Mouse (Mus musculus) urinary bladder, postnatal 4 days (tissue): Measurements from ENCODE around the gene Pkm.

ENCODE experiments used
- DNase-seq, 2 experiments: peaks; one replicate each; pipeline ENCODE4 v3.0.0; 2021 to 2022; ENCODE audit warnings: low spot score in 2 of 2

The Pkm gene

DNA sequence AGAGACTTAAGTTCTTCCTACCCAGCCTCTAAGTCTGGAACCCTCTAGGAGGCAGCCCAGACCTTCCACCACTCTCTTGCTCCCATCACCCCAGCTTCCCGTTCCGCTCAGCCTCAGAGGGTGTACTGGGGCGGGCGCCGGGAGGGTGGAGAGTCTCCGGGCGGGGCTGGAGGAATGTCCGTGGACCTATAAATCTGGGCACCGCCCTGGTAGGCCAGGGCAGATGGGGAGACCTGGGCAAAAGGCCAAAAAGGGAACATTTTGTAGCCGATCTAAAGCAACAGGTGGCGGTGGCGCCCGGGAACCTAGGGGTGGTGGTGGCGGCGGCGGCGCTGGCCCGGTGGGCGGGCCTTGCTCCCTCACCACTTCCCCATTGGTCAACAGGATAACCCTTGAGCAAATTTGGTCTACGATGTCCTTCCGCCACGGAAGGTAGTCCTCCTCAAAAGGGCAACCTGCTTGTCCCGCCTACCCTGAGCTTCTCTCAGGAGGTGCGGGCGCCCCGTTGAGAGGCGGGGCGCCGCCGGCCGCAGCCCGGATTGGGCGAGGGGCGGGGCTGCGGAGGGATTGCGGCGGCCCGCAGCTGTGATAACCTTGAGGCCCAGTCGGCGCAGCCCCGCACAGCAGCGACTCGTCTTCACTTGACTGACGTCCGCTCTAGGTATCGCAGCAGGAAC, at the start of gene Pkm:
TSS of gene Pkm (plus strand) at position 411 of the 677 bp plus-strand sequence.
- peak; percentile 93 to 94 for DNase-seq

DNA sequence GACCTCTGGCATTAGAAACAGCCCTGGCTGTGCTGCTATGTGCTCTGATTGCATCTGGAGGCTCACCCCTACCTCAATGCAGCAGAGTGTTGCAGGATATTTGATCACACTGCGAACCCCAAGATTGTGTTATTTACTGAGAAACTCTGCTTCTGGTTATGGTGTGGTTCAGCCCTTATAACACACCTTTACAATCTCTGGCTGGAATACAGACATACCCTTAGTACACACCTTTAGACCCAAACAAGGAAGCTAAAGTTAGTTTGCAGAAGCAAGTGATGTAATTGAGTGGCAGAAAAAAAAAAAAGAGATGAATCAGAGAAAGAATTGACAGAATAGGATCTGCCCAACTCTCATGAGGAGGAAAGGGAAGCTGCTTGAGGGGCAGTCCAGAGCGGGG, 45.2 kb upstream of the Pkm start:
- DNase-seq = no peak

DNA sequence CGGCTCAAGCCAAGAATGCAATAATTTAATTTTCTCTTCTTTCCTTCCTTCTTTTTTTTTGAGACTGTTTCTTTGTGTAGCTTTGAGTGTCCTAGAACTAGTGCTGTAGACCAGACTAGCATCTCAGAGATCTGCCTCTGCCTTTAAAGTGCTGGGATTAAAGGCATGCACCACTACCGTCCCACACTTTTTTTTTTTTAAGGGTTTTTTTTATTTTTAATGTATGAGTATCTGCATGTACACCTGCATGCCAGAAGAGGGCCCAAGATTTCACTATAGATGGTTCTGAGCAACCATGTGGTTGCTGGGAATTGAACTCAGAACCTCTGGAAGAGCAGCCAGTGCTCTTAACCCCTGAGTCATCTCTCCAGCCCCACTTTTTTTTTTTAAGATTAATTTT, 40.4 kb upstream of the Pkm start:
- DNase-seq = no peak

DNA sequence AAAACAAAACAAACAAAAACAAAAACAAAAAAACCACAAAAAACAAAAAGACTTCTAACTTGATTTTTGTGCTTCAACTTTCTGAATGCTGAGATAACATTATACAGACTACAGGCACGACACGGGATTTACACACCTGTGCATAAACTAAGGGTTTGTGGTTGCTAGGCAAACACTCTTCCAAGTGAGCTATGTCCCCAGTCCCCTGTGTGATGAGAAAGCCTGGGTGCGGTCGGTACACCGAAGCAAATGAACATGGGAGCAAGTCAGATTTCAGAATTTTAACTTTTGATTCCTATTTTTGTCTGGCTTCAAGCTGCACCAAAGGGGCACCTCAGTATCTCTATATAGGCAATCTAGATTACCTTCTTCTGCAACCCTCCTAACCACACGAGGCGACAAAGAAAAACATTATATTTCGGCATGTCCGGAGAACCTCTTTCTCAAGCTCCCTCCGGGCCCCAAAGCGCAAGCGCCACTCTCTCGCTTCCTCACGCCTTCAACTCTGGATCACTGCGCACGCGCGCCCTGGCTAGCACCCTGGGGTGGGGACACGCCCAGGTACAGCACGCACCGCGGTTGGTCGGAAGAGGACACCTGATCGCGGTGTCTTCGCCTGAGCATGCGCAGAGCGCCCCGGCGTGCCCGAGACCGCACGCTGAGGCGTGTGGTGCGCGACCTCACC, 39.4 kb upstream of the Pkm start, which contains the start of gene Parp6:
TSS of gene Parp6 (plus strand) at position 663 of the 685 bp plus-strand sequence.
- DNase-seq = peak; percentile 100

GRCm38 (mm10) chr9:59617307-59617973, 38.7 kb upstream of the Pkm start:
- no peak for DNase-seq

- no peak for DNase-seq
These were observed 17.8 kb upstream of the Pkm start for GRCm38 (mm10) chr9:59638372-59638771.

GRCm38 (mm10) chr9:59639936-59640335, 16.2 kb upstream of the Pkm start:
- no peak for DNase-seq

- no peak for DNase-seq
These were observed 14.8 kb upstream of the Pkm start for GRCm38 (mm10) chr9:59641320-59641719.

DNA sequence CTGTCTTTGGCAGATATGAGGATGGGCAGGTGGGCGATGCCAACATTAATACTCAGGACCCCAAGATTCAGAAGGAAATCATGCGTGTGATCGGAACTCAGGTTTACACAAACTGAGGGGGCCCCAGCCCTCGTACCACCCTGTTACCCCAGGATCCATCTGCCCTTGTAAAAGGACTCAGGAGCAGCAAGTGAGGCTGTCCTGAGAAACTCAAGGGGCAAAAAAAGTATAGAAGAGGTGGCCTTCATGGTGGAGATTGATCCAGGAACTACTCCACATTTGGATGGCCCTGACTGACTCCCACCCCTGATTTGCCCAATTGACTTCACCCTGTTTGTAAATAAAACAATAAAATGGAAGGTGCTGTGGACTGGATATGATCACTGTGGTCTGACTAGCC, 6.3 kb upstream of the Pkm start:
- DNase-seq = no peak

DNA sequence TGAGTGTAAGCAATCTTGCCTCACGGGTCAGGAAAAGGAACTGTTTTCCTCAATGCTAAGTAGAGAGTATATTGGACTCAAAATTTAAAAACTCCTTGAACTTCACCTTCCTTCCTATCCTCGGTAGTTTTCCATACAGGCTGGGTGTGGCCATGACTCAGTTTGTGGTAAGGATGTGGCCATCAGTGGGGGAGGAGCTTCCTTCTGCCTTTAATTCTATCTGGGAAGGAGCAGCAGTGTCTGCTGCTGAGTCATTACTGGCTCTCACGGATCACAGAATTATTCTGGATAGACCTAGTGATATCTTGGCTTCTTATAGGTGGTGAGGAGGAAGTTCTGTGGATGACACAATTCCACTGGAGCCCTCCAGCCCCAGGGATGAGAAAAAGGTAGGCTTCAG, 2.8 kb upstream of the Pkm start:
- DNase-seq = no peak

GRCm38 (mm10) chr9:59654450-59654983, 1.7 kb upstream of the Pkm start:
- no peak for DNase-seq

DNA sequence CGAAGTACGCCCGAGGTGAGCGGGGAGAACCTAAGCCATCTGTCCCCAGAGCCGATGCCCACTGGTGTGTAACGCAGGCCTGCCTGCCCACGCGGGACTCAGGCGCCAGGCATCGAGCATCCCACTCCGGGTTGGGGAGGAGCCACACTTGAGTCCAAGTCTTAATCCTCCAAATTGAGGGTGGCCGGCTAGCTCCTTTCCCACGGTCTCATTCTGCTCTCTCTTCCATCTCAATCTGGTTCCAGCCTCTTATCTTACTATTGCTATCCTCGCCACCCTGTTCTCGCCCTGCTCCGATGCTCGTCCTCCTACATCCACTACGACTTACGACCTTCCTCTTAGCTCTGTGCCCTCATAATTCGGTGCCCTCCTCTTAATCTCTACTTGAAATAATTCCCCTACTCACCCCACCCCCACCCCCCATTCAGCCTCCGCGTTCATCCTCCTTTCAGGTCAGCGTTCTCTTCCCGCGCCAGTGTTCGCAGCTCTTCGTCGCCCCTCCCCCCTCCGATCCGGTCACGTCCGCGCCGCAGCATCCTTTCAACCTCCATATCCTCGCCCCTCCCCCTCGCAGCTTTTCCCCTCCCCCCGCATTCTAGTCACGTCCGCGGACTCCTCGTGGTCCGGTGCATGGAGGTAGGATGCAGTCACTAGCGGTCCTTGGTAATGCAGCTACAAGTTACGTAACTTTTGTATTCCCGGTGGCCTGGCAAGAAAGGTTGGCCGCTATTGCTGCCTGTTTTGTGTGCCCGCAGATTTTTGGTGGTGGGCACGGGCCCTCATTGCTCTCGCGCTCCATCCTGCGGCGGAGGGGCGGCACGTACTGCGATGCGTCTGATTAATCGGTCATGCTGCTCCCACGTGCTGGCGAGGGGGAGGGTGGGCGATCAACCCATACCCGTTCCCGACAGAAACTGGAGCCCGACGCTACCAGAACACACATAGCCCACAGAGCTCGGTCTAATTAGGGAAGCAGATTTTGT, 758 bp downstream of the Pkm start:
- peak; percentile 63 to 80 for DNase-seq

DNA sequence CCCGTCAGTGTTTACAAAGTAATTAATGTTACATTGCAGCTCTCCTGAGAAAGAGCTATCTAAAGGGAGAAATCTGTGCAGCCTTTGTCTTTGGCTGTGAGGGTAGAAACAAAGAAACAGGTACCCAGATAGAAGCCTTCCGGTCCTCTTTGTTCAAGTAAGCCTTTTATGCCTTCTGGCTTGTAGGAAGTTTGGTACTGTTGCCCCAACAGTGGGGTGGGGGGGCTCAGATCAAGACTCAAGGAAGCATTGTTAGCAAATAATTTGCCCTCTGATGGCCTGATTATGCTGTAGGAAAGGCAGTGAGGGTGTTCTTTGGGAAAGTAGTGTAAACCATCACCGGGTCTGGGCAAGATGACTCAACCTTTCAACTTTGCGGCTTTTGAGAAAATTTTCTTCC, 2.0 kb downstream of the Pkm start:
- DNase-seq = no peak

DNA sequence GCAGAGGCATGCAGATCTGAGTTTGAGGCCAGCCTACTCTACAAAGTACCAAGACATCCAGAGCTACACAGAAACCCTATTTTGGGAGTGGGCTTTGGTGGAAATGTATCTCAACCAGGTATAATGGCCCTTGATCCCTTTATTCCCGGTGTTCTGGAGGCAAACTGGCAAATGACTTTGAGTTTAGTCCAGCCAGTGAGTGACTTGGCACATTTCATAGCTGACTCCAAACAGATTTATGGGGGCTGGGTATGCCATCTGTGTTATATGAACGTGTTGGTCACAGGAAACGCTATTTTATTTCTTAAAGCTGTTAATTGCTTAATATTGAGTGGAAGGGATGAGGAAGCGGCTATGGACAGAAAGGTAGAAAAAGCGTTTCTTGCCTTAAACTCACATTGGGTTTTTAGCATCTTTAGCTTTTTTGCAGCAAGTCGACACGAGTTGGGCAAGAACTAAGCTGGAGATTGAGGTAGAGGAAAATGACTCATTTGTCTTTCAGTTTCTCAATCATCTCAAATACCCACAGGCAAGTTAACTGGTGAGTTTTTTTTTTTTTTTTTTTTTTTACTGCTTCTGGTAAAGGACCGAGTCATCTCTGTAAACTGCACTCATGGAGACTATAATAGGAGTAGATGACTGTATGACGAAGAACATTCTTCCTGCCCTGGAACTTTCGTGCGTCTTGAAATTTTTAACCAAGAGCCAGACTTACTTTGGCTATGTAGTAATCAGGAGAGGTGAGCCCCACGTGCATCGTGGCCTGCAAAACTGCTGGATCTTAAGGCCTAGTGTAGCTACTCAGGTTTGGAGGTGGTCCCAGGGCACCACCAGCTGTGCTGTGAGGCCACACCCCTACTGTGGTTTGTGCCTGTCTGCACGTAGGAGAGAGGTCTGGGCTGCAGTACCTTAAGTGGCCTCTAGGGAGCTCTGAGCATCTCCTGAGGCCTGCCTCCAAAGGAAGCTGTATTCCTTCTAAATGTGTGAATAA, 3.2 kb downstream of the Pkm start:
- peak; percentile 60 to 83 for DNase-seq

DNA sequence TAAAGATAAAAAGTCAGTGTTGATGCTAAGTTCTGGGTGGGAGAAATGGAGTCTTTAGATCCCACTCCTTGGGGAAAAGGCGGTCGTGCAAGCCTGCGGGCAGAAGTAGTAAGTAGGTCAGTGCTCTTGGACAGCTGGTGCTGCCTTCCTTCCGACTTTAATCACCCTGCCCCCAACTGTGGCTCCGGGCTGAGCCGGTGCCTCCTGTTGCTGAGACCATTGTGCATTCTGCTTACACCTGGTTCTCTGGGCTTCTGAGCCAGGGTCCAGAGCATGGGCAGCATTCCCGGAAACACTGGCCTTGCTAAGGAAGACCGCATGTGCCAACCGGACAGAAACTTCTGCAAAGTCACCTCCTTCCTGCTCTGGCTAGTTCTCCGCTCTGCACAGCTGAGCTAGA, 4.3 kb downstream of the Pkm start:
- DNase-seq = no peak

- DNase-seq = no peak
These were observed 5.3 kb downstream of the Pkm start for GRCm38 (mm10) chr9:59661298-59661975.

- no peak for DNase-seq
These were observed 7.1 kb downstream of the Pkm start for GRCm38 (mm10) chr9:59663226-59663625.

GRCm38 (mm10) chr9:59663957-59664356, 7.8 kb downstream of the Pkm start:
- DNase-seq = no peak

DNA sequence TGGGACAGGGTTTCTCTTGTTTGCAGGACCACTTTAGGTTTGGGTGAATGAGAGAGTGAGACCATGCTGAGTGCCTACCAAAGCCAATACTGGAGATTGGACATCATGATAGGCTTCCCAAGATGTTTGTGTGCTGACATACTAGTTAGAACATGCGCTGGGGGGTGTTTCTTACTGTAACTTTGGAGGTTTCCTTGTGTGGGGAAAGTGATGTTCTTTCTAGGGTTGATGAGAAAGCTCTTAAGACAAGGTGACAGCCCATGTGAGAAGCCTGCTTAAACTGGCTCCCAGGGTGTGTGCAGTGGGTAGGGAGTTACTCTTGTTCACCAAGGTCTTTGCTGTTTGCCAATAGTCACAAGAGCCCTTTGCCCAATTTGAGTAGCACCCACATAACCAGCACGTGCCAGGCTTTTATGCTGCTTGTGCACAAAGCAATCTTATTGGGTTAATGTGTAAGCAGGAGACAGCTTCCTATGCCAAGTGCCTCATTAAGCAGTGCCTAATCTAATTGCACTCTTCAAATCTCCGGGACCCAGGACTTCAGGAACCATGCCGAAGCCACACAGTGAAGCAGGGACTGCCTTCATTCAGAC, 8.6 kb downstream of the Pkm start:
- DNase-seq = no peak
